Mouse (Mus musculus) inflammation-experienced regulatory T-cells, adult 6 months (primary cell): ENCODE measurements at regions not wholly inside any gene's neighbourhood (a gene's known extent, or its start where the extent isn't known, plus 50 kb on each side); places are given as distances from the start of the nearest gene placed in this dataset.
"Not testable (repeated sequence)": the region's sequence is repeated elsewhere in the genome, so short reads cannot be mapped to it uniquely, and the experiment has no call there.

Experiments
- ATAC-seq: one replicate; pipeline ENCODE4 v1.8.0; 2017

- ATAC-seq: not testable (repeated sequence)
These were observed 621.3 kb upstream of the Dsel start for GRCm38 (mm10) chr1:112486046-112486445.

- no peak for ATAC-seq
These were observed 591.3 kb upstream of the Dsel start for GRCm38 (mm10) chr1:112456047-112456446.

DNA sequence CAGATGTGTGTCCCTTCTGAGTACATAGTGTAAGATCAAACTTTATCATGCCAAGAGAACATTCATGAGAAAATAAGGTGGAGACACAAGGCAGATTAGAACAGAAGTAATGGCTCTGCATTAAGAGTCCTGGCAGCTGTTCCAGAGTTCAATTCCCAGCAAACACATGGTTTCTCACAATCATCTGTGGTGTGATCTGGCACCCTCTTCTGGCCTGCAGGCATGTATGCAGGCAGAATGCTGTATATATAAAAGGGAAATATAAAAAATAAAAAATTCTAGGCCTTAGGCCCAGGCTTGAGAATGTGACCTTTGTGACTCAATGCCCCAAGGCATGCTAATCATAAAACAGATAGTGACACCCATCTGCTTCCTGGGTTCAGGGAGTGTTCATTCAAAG lies 587.7 kb upstream of the Dsel start:
- no peak for ATAC-seq

GRCm38 (mm10) chr1:112451622-112452021 lies 586.9 kb upstream of the Dsel start:
- peak; percentile 54 for ATAC-seq

- ATAC-seq: no peak
These were observed 574.4 kb upstream of the Dsel start for GRCm38 (mm10) chr1:112439109-112439508.

- no peak for ATAC-seq
These were observed 551.8 kb upstream of the Dsel start for GRCm38 (mm10) chr1:112416350-112417083.

GRCm38 (mm10) chr1:112388807-112389206 lies 524.1 kb upstream of the Dsel start:
- no peak for ATAC-seq

- no peak for ATAC-seq
These were observed 519.3 kb upstream of the Dsel start for GRCm38 (mm10) chr1:112384015-112384414.

DNA sequence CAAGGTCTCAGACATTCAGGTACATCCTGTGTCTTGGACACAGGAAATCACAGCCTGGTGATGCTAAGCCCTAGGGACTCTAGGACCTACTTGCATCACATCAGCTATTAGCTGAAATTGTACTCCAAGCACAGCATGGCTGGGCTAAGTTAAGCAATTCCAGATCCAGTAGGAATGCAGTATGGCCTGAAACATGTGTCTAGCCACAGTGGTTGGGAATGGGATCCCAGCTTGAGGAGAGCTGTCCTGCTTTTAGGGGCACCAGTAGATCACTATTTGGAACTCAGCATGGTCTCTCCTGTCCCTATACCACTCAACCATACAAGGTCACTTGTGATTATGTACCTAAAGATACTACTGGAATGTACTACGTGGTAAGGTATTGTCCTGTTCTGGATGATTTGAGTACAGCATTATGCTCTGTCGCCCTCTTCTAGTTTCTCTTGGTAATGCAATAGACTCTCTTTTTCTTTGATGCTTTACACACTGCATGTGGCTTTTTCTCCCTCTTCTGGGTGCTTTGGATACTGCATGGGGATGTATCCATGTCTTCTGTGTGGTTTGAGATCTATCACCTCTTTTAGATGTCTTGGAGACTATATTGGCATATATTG lies 515.0 kb upstream of the Dsel start:
- ATAC-seq: no peak

DNA sequence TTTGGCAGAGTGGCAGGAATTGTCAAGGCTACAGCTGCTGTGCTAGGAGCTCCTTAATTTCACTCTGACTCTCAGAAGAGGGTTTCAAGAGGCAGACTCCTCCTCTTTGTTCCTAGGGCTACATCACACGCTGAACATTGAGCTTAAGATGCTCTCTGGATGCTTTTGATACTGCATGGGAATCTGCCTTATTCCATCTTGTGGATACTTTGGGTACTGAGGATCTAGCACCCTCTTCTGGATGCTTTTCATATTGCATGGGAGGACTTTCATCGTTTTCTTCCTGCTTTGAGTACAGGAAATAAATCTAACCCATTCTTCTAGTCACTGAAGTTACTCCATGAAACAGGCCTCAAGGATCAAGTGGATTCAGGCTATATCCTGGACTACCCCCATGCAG lies 513.9 kb upstream of the Dsel start:
- no peak for ATAC-seq

DNA sequence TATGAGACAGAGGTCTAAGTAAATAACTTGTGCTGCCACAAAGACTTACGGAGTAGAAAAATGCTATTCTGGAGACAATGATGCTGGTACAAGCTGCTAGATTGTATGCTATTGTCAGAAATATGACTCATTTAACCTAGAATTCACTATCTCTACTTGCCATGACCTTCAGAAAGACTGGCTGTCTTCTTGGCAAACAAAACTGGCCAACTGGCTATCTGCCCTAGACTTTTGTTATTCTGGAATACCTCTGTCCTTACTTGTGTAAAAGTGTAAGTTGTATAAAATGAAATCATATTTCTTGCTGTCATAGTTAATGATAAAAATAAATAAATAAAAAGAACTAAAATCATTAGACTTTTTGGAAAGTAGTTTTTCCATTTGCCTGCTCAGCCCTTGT lies 491.1 kb upstream of the Dsel start:
- no peak for ATAC-seq
